Mouse (Mus musculus) hematopoietic stem cell, adult 5-6 weeks (primary cell): ENCODE data around the gene Amfr. TPM values are rescaled to one million over a fixed set of nuclear protein-coding genes. Genes with fewer than 3 reads are reported as not detected.

Source experiments
- ATAC-seq, 2 experiments: fragments of 125-278 bp in 1 of 2; replicated peaks in 1 of 2; 2 replicates each; pipeline ENCODE4 v1.8.0; 2016 to 2017; ENCODE audit warnings: inconsistent platforms in 2 of 2, mild to moderate bottlenecking in 2 of 2, moderate number of reproducible peaks in 2 of 2, low read depth in 1 of 2, moderate TSS enrichment in 1 of 2; ENCODE audit not compliant: low FRiP score in 2 of 2, poor library complexity in 2 of 2, severe bottlenecking in 2 of 2, insufficient read depth in 1 of 2, low TSS enrichment in 1 of 2
- total RNA-seq: library from RNA; stranded (forward); fragments of 172-1452, 232-1000 nt; gene quantifications from 2 replicates; pipeline ENCODE4 v1.2.3, GENCODE M21; 2017

The Amfr gene
- total RNA-seq, 1 experiment from 2014 or later: 135 TPM

DNA sequence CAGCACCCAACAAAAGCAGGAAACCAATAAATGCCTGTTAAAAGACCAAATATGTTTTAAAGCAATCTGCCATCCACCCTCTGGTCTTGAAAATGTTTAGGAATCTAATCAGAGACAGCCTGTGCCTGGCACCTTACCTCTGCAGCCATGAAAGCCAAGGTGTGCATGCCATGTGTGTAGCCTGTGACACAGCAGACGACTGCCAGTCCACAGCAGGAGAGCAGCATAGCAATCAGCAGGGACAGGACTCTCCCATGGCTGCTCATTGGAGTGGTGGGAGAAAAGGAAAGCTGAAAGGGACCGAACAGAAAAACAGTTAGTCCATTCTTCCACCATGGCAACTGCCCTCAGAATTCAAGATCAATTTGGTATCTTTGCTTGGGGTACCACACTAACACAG lies 13.7 kb downstream of the Amfr start:
- ATAC-seq: no peak

- ATAC-seq: no peak
These were observed 22.9 kb downstream of the Amfr start for GRCm38 (mm10) chr8:93989739-93990138.

DNA sequence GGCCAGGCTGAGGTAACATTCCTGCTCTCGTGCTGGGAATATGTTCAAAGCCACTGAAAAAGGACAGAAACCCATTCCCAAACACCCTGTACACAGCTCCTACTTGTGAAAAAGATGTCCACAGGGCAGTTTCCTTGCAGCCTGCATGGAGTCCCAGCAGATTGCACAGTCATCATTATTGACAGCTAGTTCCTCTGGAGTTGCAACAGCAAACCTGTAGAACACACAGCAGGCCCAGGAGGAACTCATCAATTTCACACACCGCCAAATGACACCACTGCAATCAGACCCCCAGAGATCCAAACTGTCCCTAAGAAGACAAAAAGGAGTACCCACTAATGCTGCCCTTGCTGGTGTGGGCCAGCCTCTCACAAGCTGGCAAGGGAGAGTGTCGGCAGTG lies 27.9 kb downstream of the Amfr start:
- ATAC-seq: no peak

- ATAC-seq: no peak
These were observed 28.8 kb downstream of the Amfr start for GRCm38 (mm10) chr8:93983827-93984226.

- ATAC-seq: no peak
These were observed 30.9 kb downstream of the Amfr start for GRCm38 (mm10) chr8:93981679-93982215.

- ATAC-seq: no peak
These were observed 32.5 kb downstream of the Amfr start for GRCm38 (mm10) chr8:93980141-93980540.

DNA sequence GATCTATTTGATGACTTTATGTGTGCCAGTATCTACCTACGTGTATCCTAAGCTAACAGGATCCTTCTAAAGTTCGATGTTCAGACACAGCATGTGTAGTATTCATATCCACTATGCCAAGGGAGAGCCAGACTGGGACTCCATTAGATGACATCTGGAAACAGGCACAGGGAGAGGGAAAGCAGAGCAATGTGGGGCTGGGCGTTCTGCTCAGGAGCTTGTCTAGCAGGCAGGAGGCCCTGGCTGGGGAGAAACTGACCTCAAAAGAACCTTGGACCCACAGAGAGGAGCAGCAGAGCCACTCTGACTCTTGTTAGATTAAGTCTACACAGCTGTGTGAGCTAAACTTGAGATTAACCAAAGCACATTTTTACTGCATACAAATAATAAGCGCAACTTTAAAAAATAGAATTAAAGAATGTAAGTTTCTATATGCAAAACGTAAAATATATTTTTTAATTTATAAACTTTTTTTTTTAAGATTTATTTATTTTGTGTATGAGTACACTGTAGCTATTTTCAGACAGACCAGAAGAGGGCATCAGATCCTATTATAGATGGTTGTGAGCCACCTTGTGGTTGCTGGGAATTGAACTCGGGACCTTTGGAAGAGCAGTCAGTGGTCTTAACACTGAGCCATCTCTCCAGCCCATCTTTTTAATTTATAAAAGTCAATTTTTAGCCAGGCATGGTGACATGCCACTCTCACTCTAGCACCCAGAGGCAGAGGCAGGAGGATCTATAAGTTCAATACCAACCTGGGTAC lies 36.0 kb downstream of the Amfr start:
- no peak for ATAC-seq

GRCm38 (mm10) chr8:93975358-93975757 lies 37.3 kb downstream of the Amfr start:
- no peak for ATAC-seq

- ATAC-seq: no peak
These were observed 37.9 kb downstream of the Amfr start for GRCm38 (mm10) chr8:93974602-93975186.

DNA sequence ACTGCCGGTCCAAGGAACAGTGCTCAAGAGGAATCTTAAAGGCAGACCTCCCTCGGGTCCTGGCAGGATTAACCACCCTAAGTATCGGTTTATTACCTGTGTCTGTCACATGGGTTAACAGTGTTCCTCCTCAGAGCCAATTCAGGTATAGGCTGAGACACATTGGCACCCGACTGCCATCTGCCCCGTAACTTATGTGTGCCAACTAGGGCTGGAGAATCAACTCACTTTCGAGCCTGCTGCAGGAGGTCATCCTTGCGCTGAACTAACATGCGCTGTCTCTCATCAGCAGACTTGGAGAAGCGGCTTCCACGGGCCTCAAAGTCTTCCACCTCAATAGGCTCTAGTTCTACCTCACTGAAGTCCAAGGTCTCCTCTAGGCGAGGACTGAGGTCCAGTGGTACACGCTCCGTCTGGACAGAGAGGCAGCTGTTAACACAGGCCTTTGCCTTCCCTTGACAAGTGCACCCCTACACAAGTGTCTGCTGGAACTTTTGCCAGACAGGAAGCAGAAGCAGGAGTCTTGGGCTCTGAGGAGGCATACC lies 38.7 kb downstream of the Amfr start:
- no peak for ATAC-seq

DNA sequence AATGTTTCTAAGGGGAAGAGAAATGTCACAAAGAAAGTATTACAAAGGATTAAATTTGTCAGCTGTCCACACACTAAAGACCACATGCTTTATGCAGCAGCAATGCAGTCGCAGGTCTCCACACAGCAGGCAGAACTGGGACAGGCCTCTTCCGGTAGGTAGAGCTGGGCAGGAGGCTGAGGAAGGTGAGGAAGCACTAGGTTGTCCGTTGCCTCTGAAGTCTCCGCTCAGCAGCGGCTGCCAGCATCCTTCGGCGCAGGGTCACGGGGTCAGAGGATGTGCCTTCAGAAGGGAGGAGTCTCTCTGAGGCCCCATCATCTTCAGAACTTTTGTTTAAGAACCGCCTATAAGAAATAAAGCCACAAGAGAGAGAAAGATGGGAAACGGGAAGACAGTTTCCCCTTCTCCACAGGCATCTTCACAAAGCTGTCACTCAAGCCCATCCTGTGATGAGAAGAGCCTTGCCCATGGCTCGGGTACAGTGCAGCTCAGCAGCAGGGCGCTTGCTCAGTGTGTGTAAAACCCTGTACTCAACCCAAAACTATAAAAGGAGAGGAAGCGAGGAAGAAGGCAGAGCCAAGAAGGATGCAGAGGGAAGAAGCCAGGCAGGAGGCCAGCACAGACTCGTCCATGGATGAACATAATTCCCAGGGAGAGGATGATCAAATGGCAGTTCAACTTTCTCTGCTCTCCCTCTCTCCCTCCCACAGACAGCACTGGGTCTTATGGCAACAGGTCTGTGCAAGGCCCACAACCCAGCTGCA lies 39.5 kb downstream of the Amfr start:
- no peak for ATAC-seq

- no peak for ATAC-seq
These were observed 40.4 kb downstream of the Amfr start for GRCm38 (mm10) chr8:93972211-93972610.

GRCm38 (mm10) chr8:93971451-93971850 lies 41.2 kb downstream of the Amfr start:
- ATAC-seq: no peak

GRCm38 (mm10) chr8:93969626-93970340 lies 42.9 kb downstream of the Amfr start:
- no peak for ATAC-seq

DNA sequence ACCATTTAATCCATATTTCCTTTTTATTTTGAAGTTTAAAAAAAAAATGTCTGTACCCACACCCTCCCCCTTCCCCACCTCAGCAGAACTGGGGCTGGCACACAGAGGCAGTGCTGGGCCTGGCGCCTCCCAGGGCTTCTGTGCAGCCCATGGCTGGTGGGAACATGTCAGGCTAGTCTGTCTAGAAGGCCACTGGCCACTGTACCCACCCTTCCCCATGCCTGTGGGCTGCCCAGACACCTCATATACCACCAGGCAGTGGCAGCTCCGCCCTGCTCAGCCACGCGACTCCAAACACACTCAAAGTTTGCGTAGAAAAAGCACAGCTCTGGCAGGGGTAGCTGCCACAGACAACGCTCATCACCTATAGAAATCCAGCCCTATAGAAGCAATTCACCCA lies 44.3 kb downstream of the Amfr start:
- no peak for ATAC-seq

- no peak for ATAC-seq
These were observed 51.7 kb downstream of the Amfr start for GRCm38 (mm10) chr8:93960909-93961308.

DNA sequence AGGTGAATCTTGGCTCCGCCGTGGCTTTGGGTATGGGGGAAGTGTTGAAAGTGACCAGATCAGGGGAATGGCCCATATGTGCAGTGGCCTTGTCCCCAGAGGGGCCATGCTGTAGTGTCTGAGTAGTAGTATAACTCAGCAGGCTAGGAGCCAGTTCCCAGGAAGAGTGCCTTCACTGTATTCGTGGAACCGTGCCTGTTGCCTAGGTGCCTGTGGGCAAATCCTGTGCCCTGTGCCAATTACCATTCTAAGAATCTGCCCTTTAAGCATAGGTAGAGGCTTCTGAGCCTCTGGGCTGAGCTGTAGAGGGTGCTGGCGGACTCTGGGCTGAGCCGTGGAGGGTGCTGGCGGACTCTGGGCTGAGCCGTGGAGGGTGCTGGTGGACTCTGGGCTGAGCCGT lies 54.2 kb downstream of the Amfr start:
- no peak for ATAC-seq
